Mouse (Mus musculus) lung, adult 2 months (tissue): ENCODE results near the gene Dvl2.

Source experiments
- CTCF ChIP-seq: fragments of 200-500 bp; IDR thresholded peaks from 2 replicates; pipeline ENCODE4 v1.5.1; 2011; ENCODE audit warnings: mild to moderate bottlenecking, low read length, control low read depth; ENCODE audit not compliant: insufficient read depth
- POLR2A ChIP-seq: fragments of 200-500 bp; IDR thresholded peaks from 2 replicates; pipeline ENCODE4 v1.6.1; 2011; ENCODE audit warnings: low read depth, mild to moderate bottlenecking, control low read depth, low read length, borderline replicate concordance; ENCODE audit errors: extremely low read depth

DNA sequence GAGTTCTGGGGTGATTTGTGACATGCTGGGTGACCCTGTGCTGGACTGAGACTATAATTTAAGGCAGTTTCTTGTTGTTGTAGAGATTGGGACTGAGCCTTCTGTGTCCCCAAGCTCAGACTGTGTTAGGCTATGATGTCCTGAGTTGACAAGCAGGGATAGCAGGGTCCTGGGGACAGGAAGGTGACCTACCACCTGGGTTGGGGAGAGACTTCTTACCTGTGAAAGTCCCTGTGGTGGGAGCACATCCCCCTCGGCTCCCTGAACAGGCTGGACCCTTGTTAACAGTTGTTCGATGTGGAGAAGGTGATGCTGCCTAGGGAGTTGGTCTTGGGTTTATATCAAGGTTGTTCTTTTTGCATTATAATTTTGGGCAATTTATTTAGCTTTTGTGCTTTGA is 2.1 kb downstream of the Dvl2 start:
- TF ChIP-seq POLR2A: no peak
- no peak for TF ChIP-seq CTCF
